Mouse (Mus musculus): ENCODE data around the gene Pnpla1.
A peak's percentile ranks its signal among the peaks of the same experiment; 100 is the strongest.

Pnpla1 gene

GRCm38 (mm10) chr17:28843665-28844064 lies 14.5 kb upstream of the Pnpla1 start:
- DNase-seq: no peak

- no peak for DNase-seq
Observed at GRCm38 (mm10) chr17:28846974-28847617, 11.1 kb upstream of the Pnpla1 start.

- DNase-seq: no peak
Observed at GRCm38 (mm10) chr17:28850511-28850910, 7.7 kb upstream of the Pnpla1 start.

DNA sequence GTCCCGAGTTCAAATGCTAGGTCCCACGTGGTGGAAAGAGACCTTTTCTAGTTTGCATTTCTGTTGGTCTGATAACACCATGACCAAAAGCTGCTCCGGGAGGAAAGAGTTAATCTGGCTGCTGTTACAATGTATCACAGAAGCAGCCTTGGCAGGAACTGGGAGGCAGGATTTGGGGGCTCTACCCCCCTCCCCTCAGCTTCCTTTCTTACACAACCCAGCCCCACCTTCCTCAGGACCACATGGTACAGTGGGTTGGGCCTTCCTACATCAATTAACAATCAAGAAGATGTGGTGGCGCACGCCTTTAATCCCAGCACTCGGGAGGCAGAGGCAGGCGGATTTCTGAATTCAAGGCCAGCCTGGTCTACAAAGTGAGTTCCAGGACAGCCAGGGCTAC lies 3.8 kb upstream of the Pnpla1 start:
- DNase-seq: no peak

- DNase-seq: peak; percentile 42
Observed at GRCm38 (mm10) chr17:28855166-28855885, 2.9 kb upstream of the Pnpla1 start.

DNA sequence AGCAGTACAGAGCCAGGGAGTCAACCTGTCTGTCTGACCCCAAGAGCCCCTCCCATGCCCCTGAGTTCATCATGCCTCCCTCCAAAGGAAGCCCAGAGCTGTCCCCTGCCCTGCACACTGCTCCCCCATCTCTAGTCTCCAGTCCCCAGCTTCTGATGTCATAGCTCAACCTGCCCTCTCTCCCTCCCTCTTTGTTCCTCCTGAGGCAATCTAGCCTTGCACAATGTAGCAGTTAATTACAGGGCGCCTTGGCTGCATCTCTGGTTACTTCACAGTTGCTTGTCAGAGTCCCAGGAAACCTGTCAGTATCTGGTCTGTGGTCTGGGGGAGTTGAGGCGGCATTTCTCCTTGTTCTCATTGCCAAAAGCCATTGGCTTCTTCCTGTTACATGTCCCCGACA lies 2.2 kb upstream of the Pnpla1 start:
- DNase-seq: no peak

- no peak for DNase-seq
Observed at GRCm38 (mm10) chr17:28863926-28864325, 5.7 kb downstream of the Pnpla1 start.

DNA sequence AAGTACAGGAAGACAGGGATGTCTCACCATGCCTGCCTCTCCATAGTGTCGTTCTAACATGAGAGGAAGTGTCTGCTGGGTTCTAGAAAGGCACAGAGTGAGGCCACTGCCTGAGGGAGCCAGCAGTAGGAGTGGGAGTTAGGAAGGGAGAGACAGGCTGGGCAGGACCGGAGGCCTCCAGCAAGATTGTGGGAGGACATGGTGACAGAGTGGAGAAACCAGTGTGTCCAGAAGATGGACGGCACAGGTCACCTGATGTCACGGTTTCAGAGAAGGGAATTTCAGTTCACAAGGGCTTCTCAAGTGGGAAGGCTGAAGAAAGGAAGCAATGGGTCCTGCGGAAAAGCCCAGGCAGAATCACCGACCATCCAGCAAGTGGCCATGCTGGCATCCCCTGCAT lies 6.3 kb downstream of the Pnpla1 start:
- no peak for DNase-seq

DNA sequence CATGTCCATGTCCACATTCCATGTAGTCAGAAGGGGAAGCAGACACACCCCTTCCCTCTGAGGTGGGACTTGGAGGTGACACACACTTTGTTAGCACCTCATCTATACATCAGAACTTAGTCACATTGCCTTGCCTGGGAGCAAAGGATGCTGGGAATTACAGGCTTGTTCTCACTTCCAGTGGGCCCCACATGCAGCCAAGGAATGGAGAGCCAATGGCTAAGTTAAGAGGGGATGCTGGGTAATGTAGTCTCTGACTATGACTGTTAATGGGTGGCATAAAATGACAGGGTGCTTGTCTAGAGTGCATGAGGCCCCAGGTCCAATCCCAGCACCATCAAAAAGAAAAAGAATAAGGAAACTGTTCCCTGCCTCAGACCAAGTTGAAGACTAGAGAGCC lies 8.7 kb downstream of the Pnpla1 start:
- no peak for DNase-seq

DNA sequence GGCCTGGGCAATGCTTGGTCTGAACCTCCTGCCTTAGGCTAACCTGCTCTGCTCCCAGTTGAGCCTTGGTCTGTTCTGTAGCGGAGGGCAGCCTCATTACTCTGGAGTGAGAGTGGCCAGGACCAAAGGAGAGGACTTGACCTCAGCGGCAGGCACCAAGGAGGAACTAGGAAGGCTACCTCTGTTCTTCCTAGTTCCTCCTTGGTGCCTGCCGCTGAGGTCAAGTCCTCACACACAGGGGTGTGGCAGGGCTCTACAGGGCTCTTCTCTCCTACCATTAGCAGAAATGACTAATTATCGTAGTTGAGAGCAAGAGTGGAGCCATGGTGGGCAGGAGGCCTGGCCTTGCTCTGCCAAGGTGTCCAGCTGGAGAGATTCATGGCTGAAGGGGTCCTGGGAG lies 9.2 kb downstream of the Pnpla1 start:
- no peak for DNase-seq

DNA sequence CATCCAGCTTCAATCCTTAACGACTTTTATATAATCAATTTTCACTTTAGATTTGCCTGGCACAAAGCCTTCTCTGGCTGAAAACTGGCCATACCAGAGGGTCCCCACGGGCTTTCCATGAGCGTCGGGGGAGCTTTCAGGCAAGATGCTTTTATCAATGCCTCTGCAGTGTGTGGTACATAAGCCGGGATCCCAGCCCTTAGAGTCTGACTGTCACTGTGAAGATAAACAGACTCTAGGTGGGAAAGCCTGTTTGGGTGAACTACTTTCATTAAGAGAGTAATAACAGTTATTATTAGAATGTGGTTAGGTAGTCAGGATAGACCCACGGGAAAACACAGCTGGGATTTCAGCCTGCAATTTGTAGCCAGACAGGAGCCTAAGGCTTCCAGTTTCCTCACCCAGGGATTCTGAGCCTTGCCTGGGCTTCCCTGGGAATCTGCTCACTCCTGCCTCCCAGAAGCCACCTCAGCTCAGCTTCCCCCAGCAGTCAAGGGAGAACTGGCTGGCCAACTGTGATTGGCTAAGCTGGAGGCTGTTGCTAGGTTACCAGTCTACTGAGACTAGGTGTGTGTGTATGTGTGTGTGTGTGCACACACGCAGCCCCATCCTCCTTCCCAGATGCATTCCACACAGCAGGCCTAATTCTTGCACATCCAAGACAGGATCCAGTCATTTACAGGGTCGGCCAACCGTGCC lies 11.3 kb downstream of the Pnpla1 start:
- no peak for DNase-seq

DNA sequence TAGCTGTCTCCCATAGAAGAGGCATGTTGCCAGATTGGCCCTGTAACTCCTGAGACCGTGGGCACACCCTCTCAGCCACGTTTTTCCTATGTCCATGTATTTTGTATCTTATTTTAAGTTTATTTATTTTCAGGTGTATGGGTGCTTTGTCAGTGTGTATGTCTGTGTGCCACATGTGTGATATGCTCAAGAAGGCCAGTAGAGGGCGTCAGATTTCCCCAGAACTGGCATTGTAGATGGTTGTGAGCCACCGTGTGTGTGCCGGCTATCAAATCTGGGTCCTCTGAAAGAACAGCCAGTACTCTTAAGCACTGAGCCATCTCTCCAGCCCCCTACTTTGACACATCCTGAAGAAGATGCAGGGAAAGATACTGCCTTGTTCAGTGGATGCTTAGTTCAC lies 12.2 kb downstream of the Pnpla1 start:
- no peak for DNase-seq

DNA sequence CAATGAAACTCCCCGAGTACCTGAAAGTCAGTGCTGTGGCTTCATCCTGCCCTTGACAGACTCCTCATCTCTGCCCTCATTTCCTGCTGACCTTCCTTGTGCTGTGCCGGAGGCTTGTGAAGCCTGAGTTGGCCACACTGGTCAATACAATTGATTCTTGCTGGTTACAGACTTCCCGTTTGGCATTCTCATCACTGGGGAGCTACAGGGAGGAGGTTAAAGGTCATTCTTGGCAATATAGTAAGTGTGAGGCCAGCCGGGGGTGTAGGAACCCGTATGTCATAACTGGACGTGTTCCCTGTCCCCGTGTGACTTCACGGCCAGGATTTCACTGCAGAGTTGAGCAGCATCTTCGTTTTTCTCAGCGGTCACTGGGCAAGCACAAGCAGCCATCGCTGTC lies 13.6 kb downstream of the Pnpla1 start:
- DNase-seq: no peak

DNA sequence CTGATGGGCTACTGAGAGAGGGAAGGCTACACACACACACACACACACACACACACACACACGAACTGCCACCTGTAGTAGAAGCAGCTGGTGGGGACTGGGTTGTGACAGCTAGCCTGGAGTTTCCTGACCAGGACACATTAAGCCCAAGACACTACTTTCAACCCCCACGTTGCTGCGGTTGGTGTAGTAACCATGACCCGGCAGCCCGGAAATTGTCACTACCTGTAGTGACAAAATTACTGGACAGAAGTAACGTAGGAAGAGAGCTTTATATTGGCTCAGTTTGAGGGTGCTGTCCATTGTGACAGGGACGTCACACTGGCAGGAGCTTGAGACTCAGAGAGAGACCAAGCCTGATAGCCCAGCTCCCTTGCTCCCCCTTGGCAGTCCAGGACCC lies 14.1 kb downstream of the Pnpla1 start:
- DNase-seq: no peak

DNA sequence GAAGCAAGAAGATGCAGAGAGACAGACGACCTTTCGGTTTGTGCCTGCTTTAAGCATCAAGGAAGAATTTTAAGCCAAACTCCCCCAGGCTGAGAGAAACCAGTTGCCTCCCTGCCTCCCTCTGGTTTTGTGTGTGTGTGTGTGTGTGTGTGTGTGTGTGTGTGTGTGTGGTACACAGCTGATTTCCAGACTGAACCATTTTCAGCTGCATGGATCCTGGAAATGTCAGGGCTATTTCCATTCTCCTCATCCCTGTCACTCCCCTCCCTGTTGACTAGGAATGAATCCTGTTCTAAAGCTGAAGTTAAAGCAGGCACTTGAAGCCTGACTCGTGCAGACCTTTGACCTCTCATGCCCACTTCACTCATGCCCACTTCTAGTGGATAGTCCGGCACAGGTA lies 16.0 kb downstream of the Pnpla1 start:
- DNase-seq: no peak

DNA sequence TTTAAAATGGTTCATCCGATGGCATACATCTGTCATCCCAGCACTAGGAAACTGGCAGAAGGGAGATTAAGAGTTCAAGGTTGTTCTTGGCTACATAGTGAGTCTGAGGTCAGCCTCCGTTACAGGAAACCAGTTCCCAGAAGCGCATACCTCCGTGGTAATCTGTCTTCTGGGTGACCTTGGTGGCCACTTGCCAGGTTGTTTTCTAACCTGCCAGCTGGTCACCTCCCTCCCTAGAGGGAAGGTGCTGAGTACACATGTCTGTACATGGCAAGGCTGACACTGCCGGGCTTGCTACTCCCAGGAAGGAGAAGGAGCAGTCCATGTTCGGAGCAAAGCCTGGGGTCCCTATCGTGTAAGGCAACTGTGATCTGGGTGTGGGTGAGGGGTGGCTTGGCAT lies 16.6 kb downstream of the Pnpla1 start:
- DNase-seq: peak; percentile 52

DNA sequence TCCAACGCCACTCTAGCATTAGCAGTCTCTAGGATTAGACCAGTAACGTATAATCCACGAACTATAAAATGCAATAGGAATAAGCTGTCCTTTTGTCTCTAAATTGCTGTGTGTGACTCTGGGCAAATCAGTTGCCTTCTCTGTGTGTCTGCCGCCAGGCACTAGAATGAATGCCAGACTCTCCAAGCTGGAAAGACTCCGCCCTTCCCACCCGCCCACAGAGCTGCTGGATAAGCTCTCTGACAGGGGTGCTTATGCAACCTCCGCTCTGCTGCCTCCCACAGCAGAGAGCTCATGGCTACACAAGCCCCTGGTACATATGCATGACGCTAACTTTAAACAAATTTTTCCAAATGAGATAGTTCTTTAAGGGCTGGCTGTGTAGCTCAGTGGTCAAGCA lies 17.1 kb downstream of the Pnpla1 start:
- peak; percentile 62 for DNase-seq

- DNase-seq: no peak
Observed at GRCm38 (mm10) chr17:28876331-28876730, 18.1 kb downstream of the Pnpla1 start.

GRCm38 (mm10) chr17:28876821-28877220 lies 18.6 kb downstream of the Pnpla1 start:
- peak; percentile 40 for DNase-seq

DNA sequence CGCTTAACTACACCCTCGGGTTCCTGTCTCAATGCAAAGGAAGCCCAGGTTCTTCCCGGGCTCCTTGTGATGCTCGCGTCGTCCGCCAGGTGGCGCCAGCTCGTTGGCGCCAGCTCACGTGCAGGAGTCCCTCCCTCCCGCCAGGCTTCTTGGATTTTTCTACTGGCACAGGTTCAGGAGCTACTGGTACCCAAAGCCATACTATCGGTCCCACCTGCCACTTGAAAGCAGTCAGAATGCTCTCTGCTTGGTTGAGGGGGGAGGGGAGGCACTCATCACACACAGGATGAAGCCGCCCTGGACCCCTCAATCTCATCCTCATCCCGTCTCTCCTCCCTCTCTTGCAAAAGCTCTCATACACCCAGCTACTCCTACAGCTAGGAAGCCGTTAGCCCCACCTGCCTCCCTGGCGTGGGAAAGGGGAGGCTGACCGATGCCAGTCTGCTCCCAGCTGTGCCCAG lies 21.8 kb downstream of the Pnpla1 start:
- DNase-seq: peak; percentile 87

DNA sequence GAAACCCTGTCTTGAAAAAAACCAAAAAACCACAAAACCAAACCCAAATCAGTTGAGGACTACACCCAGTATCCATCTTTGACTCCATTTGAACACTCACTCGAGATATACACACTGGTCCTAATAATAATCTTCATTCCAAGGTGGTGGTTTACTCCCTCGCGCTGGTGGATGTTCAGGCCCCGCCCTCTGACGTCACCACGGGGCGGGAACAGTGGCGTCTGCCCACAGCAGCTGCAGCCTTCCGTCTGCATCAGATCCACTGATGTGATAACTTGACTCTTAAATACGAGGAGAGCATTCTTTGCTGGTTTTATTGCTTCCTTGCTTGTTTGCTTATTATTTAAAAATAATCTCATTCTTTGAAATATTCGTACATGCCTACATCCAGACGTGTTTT lies 24.1 kb downstream of the Pnpla1 start:
- peak; percentile 86 for DNase-seq

DNA sequence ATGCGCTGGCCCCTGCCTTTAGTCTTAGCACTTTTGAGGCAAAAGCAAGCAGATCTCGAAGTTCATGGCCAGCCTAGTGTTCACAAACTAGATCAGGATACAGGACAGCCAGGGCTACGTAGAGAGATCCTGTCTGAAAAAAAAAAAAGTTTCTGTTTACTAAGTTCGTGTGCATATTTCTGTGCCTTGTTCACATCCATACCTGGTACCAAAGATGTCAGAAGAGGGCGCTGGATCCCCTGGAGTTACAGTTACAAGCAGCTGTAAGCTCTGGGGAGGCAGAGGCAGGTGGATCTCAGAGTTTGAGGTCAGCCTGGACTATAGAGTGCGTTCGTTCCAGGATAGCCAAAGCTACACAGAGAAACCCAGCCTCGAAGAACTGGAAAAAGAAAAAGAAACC lies 24.6 kb downstream of the Pnpla1 start:
- no peak for DNase-seq

- no peak for DNase-seq
Observed at GRCm38 (mm10) chr17:28883941-28884516, 25.8 kb downstream of the Pnpla1 start.

GRCm38 (mm10) chr17:28885231-28885630 lies 27.0 kb downstream of the Pnpla1 start:
- no peak for DNase-seq
